Mouse (Mus musculus): ENCODE data around the gene Rtbdn. TPM values are rescaled to one million over a fixed set of nuclear protein-coding genes. Genes with fewer than 3 reads are reported as not detected.

The Rtbdn gene
- polyA plus RNA-seq, 3 experiments from 2014 or later = 0.28 TPM; not detected in 2

Other genes with a start within 250 kb of the Rtbdn start
- 1 to 10 TPM in 2 of 3 experiments, under 1 TPM in 1; 0.20 to 2.7 (median 1.3) TPM for gene Lyl1, start 245.5 kb upstream of the Rtbdn start, polyA plus RNA-seq (2017; shearing (Covaris generic))
- gene G430095P16Rik, start 224.0 kb upstream of the Rtbdn start, polyA plus RNA-seq (2017; shearing (Covaris generic)) = 10 to 100 TPM; 11.7 to 25.0 (median 21.7) TPM
- 1 to 10 TPM in 2 of 3 experiments, under 1 TPM in 1; 0.92 to 6.3 (median 3.1) TPM for gene Nfix, start 146.6 kb upstream of the Rtbdn start, polyA plus RNA-seq (2017; shearing (Covaris generic))
- gene Dand5, start 124.2 kb upstream of the Rtbdn start, polyA plus RNA-seq (2017; shearing (Covaris generic)) = 1 to 10 TPM; 4.7 to 5.6 (median 5.4) TPM
- 10 to 100 TPM; 14.6 to 16.7 (median 16.1) TPM for gene Gadd45gip1, start 115.5 kb upstream of the Rtbdn start, polyA plus RNA-seq (2017; shearing (Covaris generic))
- 100 to 1,000 TPM; 128 to 152 (median 145) TPM for gene Rad23a, start 106.3 kb upstream of the Rtbdn start, polyA plus RNA-seq (2017; shearing (Covaris generic))
- 100 to 1,000 TPM; 278 to 341 (median 290) TPM for gene Calr, start 100.1 kb upstream of the Rtbdn start, polyA plus RNA-seq (2017; shearing (Covaris generic))
- 10 to 100 TPM; 48.1 to 76.0 (median 58.3) TPM for gene Farsa, start 90.0 kb upstream of the Rtbdn start, polyA plus RNA-seq (2017; shearing (Covaris generic))
- gene Syce2, start 74.9 kb upstream of the Rtbdn start, polyA plus RNA-seq (2017; shearing (Covaris generic)) = 10 to 100 TPM in 1 of 3 experiments, 1 to 10 TPM in 2; 4.3 to 19.0 (median 6.8) TPM
- gene Gcdh, start 53.1 kb upstream of the Rtbdn start, polyA plus RNA-seq (2017; shearing (Covaris generic)) = 10 to 100 TPM; 14.5 to 19.9 (median 19.2) TPM
- gene Klf1, start 45.1 kb upstream of the Rtbdn start, polyA plus RNA-seq (2017; shearing (Covaris generic)) = not detected
- gene Dnase2a, start 38.4 kb upstream of the Rtbdn start, polyA plus RNA-seq (2017; shearing (Covaris generic)) = 10 to 100 TPM; 10.5 to 21.7 (median 20.0) TPM
- gene Mast1, start 9.6 kb upstream of the Rtbdn start, polyA plus RNA-seq (2017; shearing (Covaris generic)) = 1 to 10 TPM in 2 of 3 experiments, under 1 TPM in 1; 0.84 to 1.5 (median 1.1) TPM
- gene Gm49661, start 22.4 kb downstream of the Rtbdn start, polyA plus RNA-seq (2017; shearing (Covaris generic)) = not detected
- gene Prdx2, start 22.6 kb downstream of the Rtbdn start, polyA plus RNA-seq (2017; shearing (Covaris generic)) = 100 to 1,000 TPM; 232 to 340 (median 290) TPM
- gene Rnaseh2a, start 22.8 kb downstream of the Rtbdn start, polyA plus RNA-seq (2017; shearing (Covaris generic)) = 10 to 100 TPM; 57.0 to 88.9 (median 72.8) TPM
- gene Junb, start 31.7 kb downstream of the Rtbdn start, polyA plus RNA-seq (2017; shearing (Covaris generic)) = 10 to 100 TPM; 28.1 to 33.6 (median 33.1) TPM
- 1 to 10 TPM; 2.2 to 4.9 (median 4.6) TPM for gene Hook2, start 43.6 kb downstream of the Rtbdn start, polyA plus RNA-seq (2017; shearing (Covaris generic))
- gene Best2, start 67.5 kb downstream of the Rtbdn start, polyA plus RNA-seq (2017; shearing (Covaris generic)) = not detected
- gene Asna1, start 78.3 kb downstream of the Rtbdn start, polyA plus RNA-seq (2017; shearing (Covaris generic)) = 10 to 100 TPM; 50.0 to 67.9 (median 60.7) TPM
- gene Trir, start 79.8 kb downstream of the Rtbdn start, polyA plus RNA-seq (2017; shearing (Covaris generic)) = 10 to 100 TPM; 17.8 to 31.0 (median 24.1) TPM
- gene Tnpo2, start 89.9 kb downstream of the Rtbdn start, polyA plus RNA-seq (2017; shearing (Covaris generic)) = 10 to 100 TPM; 13.8 to 18.7 (median 16.5) TPM
- gene Fbxw9, start 113.1 kb downstream of the Rtbdn start, polyA plus RNA-seq (2017; shearing (Covaris generic)) = 1 to 10 TPM; 2.3 to 4.8 (median 2.9) TPM
- gene Gm5741, start 121.0 kb downstream of the Rtbdn start, polyA plus RNA-seq (2017; shearing (Covaris generic)) = 1 to 10 TPM in 2 of 3 experiments, not detected in 1; 1.9 to 3.3 TPM
- gene Dhps, start 124.8 kb downstream of the Rtbdn start, polyA plus RNA-seq (2017; shearing (Covaris generic)) = 10 to 100 TPM; 29.3 to 40.4 (median 39.3) TPM
- gene Wdr83os, start 133.7 kb downstream of the Rtbdn start, polyA plus RNA-seq (2017; shearing (Covaris generic)) = 100 to 1,000 TPM; 114 to 166 (median 129) TPM
- 10 to 100 TPM; 34.8 to 44.2 (median 38.5) TPM for gene Wdr83, start 134.3 kb downstream of the Rtbdn start, polyA plus RNA-seq (2017; shearing (Covaris generic))
- 10 to 100 TPM; 80.8 to 94.7 (median 83.8) TPM for gene Man2b1, start 136.3 kb downstream of the Rtbdn start, polyA plus RNA-seq (2017; shearing (Covaris generic))
- under 1 TPM in 1 of 3 experiments, not detected in 2; 0.15 TPM for gene Zfp791, start 176.1 kb downstream of the Rtbdn start, polyA plus RNA-seq (2017; shearing (Covaris generic))
- gene Cks1brt, start 204.9 kb downstream of the Rtbdn start, polyA plus RNA-seq (2017; shearing (Covaris generic)) = under 1 TPM in 1 of 3 experiments, not detected in 2; 0.21 TPM